ENCODE assay signal across 16 mouse cellular contexts in the genomic region with DNA sequence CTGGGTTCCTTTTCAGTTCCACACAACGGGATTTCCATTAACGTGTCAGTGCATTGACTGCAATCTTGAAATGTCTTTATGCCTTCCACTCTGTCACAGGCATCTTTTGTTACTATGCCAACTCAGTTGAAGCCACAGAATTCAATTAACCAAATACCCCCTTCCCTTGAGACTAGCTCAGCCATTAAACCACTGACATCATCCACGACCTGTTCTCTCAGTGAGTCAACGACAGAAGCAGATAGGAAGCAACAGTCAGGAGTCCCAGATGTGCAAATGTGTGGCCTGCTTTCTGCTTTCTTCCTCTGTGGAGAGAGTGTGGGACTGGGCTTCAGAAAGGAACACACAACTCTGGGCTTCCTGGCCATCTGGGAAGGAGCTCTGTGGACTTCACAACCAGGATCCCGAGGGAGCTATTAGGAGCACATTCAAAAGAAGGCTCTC. TPM values are rescaled to one million over a fixed set of nuclear protein-coding genes. Genes with fewer than 3 reads are reported as not detected.
DNase-seq lines count a peak whose midpoint lies in the region; ATAC-seq and TF ChIP-seq lines count a peak whose summit lies in the region.
"Had no signal": no experiment of that assay in that cellular context is flagged by ENCODE, and none has a peak within 500 bp of the region (broad histone marks: within the 10 kb centered on the region; RNA-seq: fewer than 3 reads in every experiment).

No protein-coding gene starts in this region.

- peak; percentile 27 for DNase-seq in adrenal gland, postnatal 14 days
- no peak for DNase-seq in adrenal gland, postnatal 25 days
- peak; percentile 23 for DNase-seq in hindbrain, embryonic 11.5 days (ENCODE audit: low spot score)
- DNase-seq in hindbrain, embryonic 10.5 days (ENCODE audit: low spot score), result no peak
- DNase-seq in Muller cell, postnatal 12 days (ENCODE audit: inconsistent ontology term), result peak; percentile 59
- DNase-seq in limb, embryonic 14.5 days (ENCODE audit: low spot score), result peak; percentile 12
- no peak for DNase-seq in c-Kit-positive CD71-positive TER-119-positive erythroid progenitor cells, embryonic 14.5 days (ENCODE audit: low spot score)
- no peak for DNase-seq in cerebellum, postnatal 4 days (ENCODE audit: low spot score in 2 of 2)
- DNase-seq: cerebellum, adult 11-12 months; gastrocnemius, postnatal 14 days; kidney, adult 11 months; layer of hippocampus, adult 9-11 months; lung, postnatal 4 days; thymus, postnatal 14 days had no signal

- 54% methylated on average over 5 of the region's 5 CpGs for whole genome bisulfite sequencing in hindbrain, embryonic 11.5 days
- 54% methylated on average over 5 of the region's 5 CpGs for WGBS in hindbrain, embryonic 10.5 days
- WGBS in limb, embryonic 14.5 days, result 58% methylated on average over 5 of the region's 5 CpGs

- H3K4me3 ChIP-seq in hindbrain, embryonic 11.5 days (ENCODE audit: low read depth, low read length), result no peak overlapping the region
- H3K4me3 ChIP-seq in hindbrain, embryonic 10.5 days, result no peak overlapping the region
- H3K4me3 ChIP-seq in limb, embryonic 14.5 days (replicated peaks; ENCODE audit: low read length), result no peak overlapping the region
- H3K4me3 ChIP-seq: embryonic facial prominence, embryonic 15.5 days; limb, embryonic 12.5 days had no signal

- no peaks in the 10 kb centered on the region for H3K4me1 ChIP-seq in hindbrain, embryonic 11.5 days (replicated peaks; ENCODE audit: control insufficient read depth, insufficient read depth, low read length)
- 0 out of 2 replicates have a peak, but pooled peaks cover 7% of the 10 kb centered on the region for H3K4me1 ChIP-seq in hindbrain, embryonic 10.5 days (replicated peaks)
- no peaks in the 10 kb centered on the region for H3K4me1 ChIP-seq in limb, embryonic 14.5 days (ENCODE audit: control insufficient read depth, insufficient read depth, low read length)
- H3K4me1 ChIP-seq: embryonic facial prominence, embryonic 15.5 days had no signal

- no peaks in the 10 kb centered on the region for H3K36me3 ChIP-seq in hindbrain, embryonic 11.5 days (ENCODE audit: control insufficient read depth, insufficient read depth, low read length)
- no peaks in the 10 kb centered on the region for H3K36me3 ChIP-seq in hindbrain, embryonic 10.5 days
- no peaks in the 10 kb centered on the region for H3K36me3 ChIP-seq in limb, embryonic 14.5 days (ENCODE audit: control insufficient read depth, insufficient read depth, low read length)
- H3K36me3 ChIP-seq: embryonic facial prominence, embryonic 15.5 days; limb, embryonic 12.5 days had no signal

- H3K9me3 ChIP-seq in hindbrain, embryonic 11.5 days (ENCODE audit: control insufficient read depth, low read length), result no peaks in the 10 kb centered on the region
- no peaks in the 10 kb centered on the region for H3K9me3 ChIP-seq in hindbrain, embryonic 10.5 days
- no peaks in the 10 kb centered on the region for H3K9me3 ChIP-seq in limb, embryonic 14.5 days (ENCODE audit: control insufficient read depth, low read length)
- H3K9me3 ChIP-seq: embryonic facial prominence, embryonic 15.5 days; limb, embryonic 12.5 days had no signal

- no peak overlapping the region for H3K9ac ChIP-seq in hindbrain, embryonic 11.5 days (ENCODE audit: low read depth, low read length)
- H3K9ac ChIP-seq in limb, embryonic 14.5 days (ENCODE audit: low read depth, low read length, severe bottlenecking), result no peak overlapping the region
- H3K9ac ChIP-seq: embryonic facial prominence, embryonic 15.5 days; limb, embryonic 12.5 days had no signal

- peak; percentile 53 for ATAC-seq in hindbrain, embryonic 11.5 days (ENCODE audit: low FRiP score)
- ATAC-seq in limb, embryonic 14.5 days (ENCODE audit: low FRiP score, low read depth), result no peak

- no peak overlapping the region for H3K4me2 ChIP-seq in hindbrain, embryonic 11.5 days (replicated peaks; ENCODE audit: low read depth, low read length)
- no peak overlapping the region for H3K4me2 ChIP-seq in limb, embryonic 14.5 days (replicated peaks; ENCODE audit: low read depth, low read length, severe bottlenecking)
- H3K4me2 ChIP-seq: embryonic facial prominence, embryonic 15.5 days; limb, embryonic 12.5 days had no signal

- no peaks in the 10 kb centered on the region for H3K27me3 ChIP-seq in hindbrain, embryonic 11.5 days (ENCODE audit: control insufficient read depth, insufficient read depth, low read length)
- H3K27me3 ChIP-seq in hindbrain, embryonic 10.5 days (ENCODE audit: insufficient read depth, poor library complexity, severe bottlenecking), result no peaks in the 10 kb centered on the region
- no peaks in the 10 kb centered on the region for H3K27me3 ChIP-seq in limb, embryonic 14.5 days (ENCODE audit: control insufficient read depth, insufficient read depth, low read length)
- H3K27me3 ChIP-seq: embryonic facial prominence, embryonic 15.5 days; limb, embryonic 12.5 days had no signal

- H3K27ac ChIP-seq in hindbrain, embryonic 11.5 days (ENCODE audit: low read depth, low read length), result no peak overlapping the region
- no peak overlapping the region for H3K27ac ChIP-seq in hindbrain, embryonic 10.5 days
- H3K27ac ChIP-seq in limb, embryonic 14.5 days (replicated peaks; ENCODE audit: low read depth, low read length), result no peak overlapping the region
- H3K27ac ChIP-seq: embryonic facial prominence, embryonic 15.5 days; limb, embryonic 12.5 days had no signal

- no peak for TF ChIP-seq POLR2A in limb, embryonic 14.5 days (IDR thresholded peaks at IDR 0.05; ENCODE audit: borderline replicate concordance, extremely low read depth, insufficient read depth, insufficient read length)

RNA-seq across cellular contexts. Expression of gene Ywhaq, which starts 46.0 kb away (rescaled TPM):
- total RNA-seq in adrenal gland, postnatal 14 days (2021), result 257 and 263 TPM in 2 replicates
- total RNA-seq in adrenal gland, postnatal 25 days (2021), result 261 and 294 TPM in 2 replicates
- 1,238 and 1,304 TPM in 2 replicates for polyA plus RNA-seq in hindbrain, embryonic 11.5 days (2014; fragmentation: Nextera tagmentation; extraction: Ambion mirVana)
- polyA plus RNA-seq in hindbrain, embryonic 10.5 days (2016; fragmentation: Nextera tagmentation; extraction: Ambion mirVana), result 1,017 and 1,052 TPM in 2 replicates
- polyA plus RNA-seq in limb, embryonic 14.5 days (2012; rRNA removed), result 218 and 251 TPM in 2 replicates
- polyA plus RNA-seq in limb, embryonic 14.5 days (2014; fragmentation: Nextera tagmentation; extraction: Ambion mirVana), result 588 and 626 TPM in 2 replicates

Comparison
In these comparisons a context has a peak if more than half of its experiments do, and no peak if none do; other contexts are left out.
1. DNase-seq: peak in adrenal gland, postnatal 14 days (single experiment), hindbrain, embryonic 11.5 days (single experiment), Muller cell, postnatal 12 days (single experiment) and limb, embryonic 14.5 days (single experiment); none in adrenal gland, postnatal 25 days (single experiment), hindbrain, embryonic 10.5 days (single experiment), c-Kit-positive CD71-positive TER-119-positive erythroid progenitor cells, embryonic 14.5 days (single experiment) and cerebellum, postnatal 4 days (0 of 2).